Mouse (Mus musculus): Measurements from ENCODE around the gene Stoml3.

Stoml3 gene

DNA sequence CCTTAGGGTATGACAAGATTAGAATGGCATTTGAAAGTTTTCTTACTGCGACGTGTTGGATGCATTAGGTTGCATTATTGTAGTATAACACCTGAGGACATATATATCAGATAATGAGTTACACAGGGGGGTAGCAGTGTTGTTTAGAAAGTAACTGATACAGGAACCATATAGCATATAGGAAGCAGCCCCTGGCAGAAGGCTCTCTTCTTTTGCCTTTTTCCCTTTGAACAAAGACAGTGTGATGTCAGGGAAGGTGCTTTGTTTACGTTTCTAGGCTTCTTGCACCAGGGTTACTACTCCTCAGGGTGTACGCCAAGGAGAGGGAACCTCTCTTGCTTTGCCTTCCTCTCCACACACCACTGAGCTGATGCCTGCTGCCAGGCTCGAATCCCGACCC lies at the start of gene Stoml3:
Stoml3 (plus strand) TSS at position 301 of the 400 bp plus-strand sequence.
- DNase-seq = no peak

DNA sequence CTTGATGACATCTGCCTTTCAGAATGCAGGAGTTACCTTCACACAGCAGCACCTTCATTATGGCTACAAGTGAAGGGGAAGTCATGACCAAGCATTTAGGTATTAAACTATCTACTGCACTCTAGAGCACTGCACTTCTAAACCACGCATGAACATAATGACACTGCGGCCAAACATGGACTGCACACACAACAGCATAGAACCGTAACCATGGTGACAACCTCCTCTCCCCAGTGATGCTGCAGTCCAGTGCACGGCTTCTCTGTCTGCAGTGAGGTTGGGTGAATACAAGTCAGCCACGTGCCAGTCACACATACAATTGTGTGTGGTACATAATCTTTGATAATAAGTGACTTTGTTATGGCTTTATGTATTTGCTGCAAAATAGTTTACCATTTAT lies 42.9 kb upstream of the Stoml3 start:
- no peak for DNase-seq

DNA sequence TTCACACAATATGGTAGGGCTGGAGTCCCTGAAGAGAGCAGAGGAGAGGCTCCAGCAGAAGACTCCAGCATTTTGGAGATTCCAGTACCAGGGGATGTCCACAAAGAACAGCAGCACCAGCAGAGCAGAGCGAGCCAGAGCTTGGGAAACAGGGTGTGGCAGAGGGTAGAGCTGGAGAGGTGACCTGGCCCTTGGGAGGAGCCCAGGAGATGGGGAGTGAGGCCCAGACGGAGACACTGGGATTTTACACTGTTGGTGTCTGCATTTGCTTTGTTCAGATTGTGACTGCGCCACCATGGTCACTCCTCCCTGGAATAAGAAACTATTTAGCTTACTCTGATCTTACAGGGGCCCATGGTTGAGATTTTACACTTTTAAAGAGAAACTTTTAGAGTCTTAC lies 41.7 kb upstream of the Stoml3 start:
- DNase-seq = no peak

DNA sequence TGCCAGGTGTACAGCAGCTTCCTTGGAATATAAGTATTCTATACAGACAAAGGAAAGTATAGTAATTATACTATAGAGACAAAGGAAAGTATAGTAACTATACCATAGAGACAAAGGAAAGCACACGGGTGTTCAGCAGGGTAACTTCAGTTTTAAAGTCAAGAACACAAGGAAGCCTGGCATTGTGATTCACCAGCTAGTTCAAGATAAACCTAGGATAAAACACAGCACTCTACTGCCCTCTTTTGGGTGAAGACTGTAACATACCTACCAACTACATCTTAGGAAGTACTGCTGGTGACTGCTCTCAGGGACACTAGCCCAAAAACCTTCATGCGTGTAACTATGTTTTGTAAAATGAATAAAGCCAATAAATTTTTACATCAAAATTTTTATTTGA lies 40.2 kb upstream of the Stoml3 start:
- DNase-seq = peak; percentile 78

DNA sequence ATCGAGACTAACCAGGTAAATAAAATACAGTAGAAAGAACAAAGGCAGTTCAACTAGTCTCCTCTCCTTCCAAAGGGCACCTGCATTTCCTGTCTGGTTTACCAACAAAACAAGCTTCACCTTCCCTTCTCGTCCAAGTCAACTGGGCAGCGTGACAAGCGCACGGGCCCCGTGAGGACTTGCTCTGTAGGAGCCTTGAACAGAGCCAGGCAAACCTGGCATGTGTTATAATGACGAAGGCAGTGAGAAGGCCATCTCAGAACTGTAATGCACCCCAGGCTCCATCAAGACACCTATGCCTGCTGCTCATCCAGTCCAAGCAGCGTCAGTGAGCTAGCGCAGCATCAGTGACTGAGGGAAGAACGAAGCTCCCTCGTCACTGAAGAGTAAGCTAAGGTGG lies 37.8 kb upstream of the Stoml3 start:
- DNase-seq = no peak

DNA sequence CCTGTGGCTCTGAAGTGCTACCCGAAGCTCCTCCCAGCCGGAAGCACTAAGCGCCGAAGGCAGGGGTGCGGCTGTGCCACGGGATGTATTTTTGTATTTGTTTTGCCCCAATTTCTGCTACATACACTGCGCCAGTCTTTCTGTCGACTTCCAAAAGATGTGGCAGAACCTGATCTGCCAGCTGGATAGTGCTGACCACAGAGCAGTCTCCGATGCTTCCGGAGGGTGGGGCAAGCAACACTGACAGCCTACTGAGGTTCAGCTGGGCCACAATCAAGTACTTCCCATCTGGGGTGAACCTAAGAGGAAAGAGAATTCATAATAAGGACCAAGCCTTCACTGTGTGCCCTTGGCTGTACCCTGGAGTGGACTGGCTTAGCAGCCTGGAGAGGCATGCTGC lies 36.1 kb upstream of the Stoml3 start:
- no peak for DNase-seq

DNA sequence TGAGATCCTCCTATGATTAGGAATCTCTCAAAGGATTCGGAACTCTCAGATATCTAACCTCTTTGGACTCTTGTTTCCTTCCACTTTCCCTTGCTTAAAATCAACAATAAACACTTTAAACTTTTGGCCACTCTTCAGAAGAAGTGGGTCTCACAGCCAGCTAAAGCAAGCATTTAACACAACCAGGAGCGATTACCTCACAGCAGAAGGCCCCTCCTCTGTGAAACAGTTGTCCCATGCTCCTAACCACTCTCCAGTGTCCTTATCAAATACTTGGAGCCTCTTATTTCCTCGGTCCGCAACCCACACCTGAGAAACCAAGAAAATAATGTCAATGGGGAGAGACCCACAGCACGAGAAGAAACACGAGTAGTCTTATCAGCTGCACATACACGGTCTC lies 35.1 kb upstream of the Stoml3 start:
- DNase-seq = no peak

DNA sequence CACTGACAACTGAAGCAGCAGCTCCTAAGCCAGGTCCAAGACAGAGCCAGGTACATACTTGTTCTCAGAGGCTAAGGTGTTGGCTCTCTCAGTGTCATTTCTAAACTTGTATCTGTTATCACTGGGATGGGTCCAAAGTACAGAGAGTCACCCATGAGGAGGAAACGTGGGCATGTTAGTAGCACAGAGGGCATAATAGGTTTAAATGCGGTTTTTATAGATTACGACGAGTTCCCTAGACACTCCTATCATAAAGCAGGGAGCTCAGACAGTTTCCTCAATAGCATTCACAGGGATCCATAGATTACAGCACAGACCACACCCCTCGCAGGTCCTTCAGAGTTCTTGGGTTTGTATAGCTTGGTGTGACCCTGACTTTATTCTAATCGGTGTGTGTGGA lies 34.4 kb upstream of the Stoml3 start:
- no peak for DNase-seq

DNA sequence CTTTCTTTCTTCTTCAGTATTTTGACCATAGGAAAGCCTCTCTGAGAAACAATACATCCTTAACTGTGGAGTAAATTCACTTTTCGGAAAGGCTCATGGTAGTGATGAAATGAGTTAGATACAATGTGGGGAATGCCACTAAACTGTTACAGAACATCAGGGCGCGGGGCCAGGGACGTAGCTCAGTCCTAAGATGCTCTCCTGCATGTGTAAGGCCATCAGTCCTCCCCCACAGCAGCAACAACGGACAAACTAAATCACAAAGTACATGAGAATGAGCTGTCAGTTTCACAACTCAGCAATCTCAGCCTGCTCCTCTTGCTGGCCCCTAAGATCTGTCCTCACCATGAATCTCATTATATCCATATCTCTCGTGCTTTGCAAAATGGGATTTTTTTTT lies 33.9 kb upstream of the Stoml3 start:
- no peak for DNase-seq

DNA sequence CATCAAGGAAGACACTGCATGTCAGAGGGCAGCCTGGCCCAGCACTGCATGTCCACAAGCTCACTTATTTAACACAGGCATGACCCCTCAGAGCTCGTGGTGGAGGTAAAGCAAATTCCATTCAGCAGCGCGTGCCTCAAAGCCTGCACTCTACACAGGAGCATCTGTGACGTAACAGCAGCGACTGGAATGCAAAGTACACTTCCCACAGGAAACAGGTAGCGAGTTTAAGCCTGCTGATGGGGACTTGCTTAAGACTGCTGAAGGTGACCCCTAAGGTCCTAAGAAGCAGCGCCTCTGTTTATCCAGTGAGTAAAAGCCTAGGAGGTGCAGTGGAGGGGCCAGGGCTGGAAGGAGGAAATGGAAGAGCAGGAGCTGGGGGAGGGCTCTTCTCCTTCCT lies 33.5 kb upstream of the Stoml3 start:
- no peak for DNase-seq

DNA sequence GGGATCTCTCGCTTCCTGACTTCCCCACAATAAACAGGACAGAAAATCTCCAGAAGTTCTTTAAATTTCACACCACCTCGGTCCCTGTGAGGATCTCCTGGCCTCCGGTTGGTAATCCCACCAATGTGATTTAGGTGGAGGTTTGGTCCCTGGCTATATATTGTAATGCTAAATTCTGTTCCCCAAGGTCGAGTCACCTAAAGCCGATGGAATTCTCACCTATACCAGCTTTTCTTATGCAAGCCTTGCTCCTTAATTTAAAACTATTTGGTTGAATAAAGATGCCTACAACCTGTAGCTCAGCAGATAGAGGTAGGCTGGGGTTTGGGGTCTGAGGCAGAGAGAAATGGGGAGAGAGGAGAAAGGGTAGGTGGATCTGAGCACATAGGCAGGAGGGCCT lies 30.7 kb upstream of the Stoml3 start:
- no peak for DNase-seq

DNA sequence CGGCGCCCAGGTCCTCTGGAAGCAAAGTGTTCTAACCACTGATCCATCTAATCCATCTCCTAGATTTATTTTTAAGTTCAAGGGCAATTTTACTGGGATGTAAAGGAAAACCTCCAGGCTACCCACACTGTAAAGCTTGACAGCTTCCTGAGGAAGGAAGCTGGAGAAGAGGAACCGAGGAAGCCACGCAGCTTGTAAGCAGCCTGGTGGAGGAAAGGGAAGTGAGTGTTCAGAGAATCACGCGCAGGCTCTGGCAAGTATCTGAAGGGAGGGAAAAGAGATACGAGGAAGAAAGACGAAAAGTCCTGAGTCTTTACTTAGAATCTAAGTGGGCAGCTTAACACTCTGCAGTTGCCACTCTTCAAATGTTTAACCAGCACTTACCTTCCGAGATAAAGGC lies 28.3 kb upstream of the Stoml3 start:
- no peak for DNase-seq

DNA sequence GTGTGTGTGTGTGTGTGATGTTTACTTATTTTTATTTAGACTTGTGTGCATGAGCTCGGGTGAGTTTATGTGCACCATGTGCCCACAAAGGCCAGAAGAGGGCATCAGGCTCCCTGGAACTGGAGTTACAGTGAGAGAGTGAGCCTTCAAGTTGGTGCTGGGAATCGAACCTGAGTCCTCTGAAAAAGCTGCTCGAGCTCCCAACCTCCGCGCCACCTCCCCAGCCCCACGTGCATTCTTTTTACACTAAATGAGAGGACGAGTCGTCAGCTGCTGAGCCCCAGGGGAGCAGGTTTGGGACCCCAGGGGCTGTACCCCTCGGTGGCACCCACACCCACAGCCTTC lies 25.8 kb upstream of the Stoml3 start:
- peak; percentile 20 for DNase-seq

DNA sequence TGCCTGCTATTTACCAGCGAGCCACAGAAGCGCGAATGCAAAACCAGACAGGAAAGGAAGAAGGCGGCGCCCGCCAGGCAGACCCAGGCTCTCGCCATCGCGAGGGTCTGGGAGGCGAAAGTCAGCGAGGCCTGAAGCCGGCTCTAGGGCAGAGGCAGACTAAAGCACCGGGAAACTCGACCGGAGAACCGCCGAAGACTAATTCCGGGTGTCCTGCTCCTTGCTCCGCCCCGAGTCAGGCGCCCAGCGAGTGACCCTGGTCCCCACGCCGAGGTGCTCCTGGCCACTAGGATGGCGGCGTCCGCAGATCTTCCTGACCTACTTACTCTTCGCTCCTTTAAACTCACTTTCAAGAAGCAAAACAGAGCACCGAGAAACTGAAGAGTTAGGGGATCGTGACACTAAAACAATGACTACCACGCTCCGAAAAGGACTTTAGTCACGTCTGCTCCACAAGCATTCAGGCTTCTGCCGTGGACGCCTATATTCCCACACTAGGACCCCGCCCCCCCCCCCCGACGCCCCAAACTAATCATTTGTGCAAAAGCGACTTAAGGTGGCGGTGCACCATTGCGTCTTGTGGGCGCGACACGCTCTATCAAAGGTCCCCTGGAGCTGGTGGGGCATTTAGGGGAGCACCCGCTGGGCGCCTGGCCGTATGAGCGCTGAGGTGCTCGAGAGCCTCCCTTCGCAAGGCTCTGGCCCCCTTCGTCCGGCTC lies 25.2 kb upstream of the Stoml3 start, which contains the start of the genes Nhlrc3 and Proser1:
Nhlrc3 (minus strand) TSS at position 287 of the 719 bp plus-strand sequence.
Proser1 (plus strand) TSS at position 621 of the 719 bp plus-strand sequence.
- peak; percentile 95 for DNase-seq

DNA sequence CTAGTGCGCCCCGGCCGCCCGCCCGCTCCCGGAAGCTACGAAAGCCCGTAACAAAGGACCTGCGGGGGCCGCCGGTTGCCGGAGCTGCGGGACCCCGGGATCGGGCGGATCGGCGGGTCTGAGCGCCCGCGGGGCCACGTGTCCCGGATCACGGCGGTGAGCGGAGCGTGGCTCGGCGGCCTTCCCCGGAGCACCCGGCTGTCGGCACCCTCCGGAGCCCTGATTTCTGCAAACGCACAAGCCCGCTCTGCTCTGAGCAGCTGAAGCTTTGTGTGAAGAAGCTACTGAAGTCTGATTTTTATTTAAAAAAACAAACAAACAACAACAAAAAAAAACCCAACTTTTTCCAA lies 24.7 kb upstream of the Stoml3 start:
- DNase-seq = no peak

DNA sequence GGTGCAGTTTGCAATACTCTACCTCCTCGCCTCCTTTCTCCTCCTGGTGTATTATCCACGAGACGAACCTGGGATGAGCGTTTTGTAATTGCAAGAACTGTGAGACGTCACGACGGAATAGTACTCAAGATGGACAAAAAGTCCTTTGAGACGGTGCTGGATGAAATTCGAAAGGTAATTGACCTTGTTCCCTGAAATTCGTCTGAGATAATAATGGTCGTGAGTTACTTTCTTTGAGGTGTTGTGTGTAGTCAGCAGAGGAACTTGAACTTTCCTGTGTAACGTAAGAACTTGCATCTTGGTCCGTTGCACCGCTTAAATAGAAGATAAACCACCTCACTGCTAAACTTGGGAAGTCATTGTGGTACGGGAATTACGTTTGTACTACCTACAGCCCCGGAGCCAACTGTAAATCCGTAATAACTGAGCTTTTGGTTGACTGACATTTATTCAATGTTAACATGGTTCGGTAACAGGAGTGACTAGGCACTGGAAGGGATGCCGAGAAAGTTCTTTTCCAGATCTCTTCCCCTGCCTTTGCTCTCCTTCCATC lies 24.2 kb upstream of the Stoml3 start:
- DNase-seq = no peak

DNA sequence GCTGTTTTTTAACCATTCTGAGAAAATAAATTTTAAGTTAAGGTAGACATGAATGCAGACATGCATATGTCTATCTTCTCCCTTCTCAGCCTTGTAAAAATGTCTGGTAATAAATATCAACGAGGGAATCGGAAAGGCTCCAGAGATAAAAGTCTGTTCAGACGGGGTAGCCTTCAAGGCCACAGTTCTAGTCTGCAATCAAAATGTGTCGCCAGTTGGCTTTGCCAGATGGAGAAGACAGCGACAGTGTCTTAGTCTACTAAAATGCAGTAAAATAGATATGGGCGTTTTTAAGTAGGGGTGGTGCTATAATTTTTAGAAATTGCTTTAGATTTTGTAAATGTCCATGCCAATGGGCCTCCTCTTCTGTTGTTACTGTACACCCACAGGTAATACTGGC lies 23.1 kb upstream of the Stoml3 start:
- no peak for DNase-seq

DNA sequence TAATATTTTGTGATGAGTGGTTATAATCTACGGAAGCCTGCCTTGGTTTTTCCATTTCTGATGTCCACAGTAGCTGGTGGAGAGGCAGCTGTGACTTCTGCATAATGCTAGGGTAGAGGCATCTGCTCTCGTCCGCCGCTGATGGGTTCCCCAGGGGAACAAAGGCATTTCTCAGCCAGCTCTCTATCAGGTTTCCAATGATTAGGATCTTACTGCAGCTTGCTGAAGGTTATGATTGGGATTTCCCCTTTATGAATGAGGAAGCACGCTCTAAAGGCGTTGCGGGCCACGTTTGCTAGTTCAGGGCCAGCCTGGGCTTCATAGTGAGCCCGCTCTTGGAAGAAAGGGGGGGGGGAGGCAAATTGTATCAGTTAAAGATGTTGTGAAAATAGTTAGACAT lies 22.0 kb upstream of the Stoml3 start:
- DNase-seq = no peak

DNA sequence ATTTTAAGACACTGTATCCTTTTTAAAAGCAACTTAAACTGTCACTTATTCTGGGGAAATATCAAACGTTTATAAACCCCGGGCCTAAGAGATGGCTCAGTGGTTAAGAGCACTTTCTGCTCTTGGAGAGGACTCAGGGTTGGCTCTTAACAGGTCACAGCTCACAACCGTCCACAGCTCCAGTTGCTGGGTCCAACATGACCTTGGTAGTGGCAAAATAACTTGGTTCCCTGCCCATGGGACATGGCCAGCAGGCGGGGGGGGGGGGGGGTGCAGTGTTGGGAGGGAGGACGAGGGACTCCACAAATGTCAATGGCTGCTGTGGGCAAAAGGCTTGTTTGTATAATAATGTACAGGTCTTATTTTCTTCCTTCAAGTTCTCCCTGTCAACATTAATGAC lies 21.1 kb upstream of the Stoml3 start:
- DNase-seq = no peak

DNA sequence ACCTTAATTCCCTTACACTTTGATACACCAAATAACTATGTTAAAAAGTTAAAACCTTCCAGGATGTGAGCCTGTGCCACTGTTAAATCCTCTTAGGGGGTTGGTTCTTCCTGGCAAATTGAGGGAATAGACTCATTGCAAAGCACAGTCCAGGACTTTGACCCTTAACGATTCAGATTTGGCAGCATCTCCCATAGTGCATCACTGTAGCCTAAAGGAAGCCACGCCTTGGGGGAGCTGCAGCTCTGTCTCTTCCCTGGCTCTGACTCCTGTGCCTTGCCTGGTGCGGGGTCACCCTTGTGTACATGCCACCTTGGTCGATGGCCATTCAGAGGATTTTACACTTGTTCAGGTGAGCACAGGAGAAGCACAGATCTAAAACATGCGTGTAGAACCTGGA lies 18.8 kb upstream of the Stoml3 start:
- DNase-seq = no peak

DNA sequence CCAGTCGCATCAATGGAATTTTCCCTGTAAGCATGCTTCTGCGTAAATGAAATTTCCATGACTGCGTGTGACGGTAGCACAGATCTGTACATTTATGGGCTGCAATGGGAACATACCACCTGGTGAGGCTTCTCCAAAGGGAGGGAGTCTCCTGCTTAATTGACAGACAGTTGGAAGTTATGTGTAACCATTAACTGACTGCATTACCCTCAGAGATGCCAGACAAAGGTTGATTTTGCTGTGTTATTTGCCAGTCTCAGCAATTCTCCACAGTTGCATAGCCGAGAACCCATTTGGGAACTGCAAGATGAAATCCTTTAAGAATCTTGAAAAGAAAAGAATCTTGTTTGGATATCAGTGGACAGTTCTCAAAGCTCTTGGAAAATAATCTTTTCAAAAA lies 16.4 kb upstream of the Stoml3 start:
- DNase-seq = no peak

DNA sequence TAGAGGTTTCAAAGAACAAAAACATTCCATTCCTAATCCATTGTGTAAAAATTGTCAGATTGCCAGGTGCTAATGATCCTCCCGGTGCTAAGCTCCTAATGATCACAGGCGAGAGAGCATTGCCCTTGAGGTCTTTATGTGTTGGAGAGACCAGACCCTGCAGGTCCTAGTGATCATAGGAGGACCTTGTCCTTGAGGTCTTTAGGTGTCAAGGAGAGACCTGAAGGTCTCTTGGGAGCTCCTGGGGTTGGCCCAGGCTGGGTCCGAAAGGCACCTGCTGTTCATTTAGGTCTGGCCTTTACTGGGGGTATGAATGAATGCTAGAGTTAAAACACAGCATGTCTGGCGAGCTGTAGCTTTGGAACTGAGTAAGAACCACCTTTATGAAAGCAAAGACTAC lies 14.3 kb upstream of the Stoml3 start:
- DNase-seq = no peak

DNA sequence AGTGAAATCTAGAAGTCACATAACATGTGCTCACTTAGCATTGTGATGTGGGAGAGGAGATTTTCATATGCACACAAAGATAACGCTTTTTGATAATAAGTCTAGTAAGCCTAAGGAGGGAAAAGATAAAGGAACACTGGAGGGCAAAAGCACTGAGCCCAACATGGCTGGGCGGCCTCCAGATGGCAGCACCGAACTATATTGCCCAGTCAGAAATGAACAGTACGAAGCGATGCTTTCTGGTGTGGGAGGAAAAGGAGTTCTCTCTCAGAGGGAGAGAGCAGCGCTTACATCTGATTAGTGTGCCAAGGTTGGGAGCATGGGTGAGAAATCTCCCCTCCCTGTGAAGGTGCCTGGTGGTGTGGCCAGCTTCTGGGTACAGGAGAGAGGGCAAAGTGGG lies 12.6 kb upstream of the Stoml3 start:
- no peak for DNase-seq

DNA sequence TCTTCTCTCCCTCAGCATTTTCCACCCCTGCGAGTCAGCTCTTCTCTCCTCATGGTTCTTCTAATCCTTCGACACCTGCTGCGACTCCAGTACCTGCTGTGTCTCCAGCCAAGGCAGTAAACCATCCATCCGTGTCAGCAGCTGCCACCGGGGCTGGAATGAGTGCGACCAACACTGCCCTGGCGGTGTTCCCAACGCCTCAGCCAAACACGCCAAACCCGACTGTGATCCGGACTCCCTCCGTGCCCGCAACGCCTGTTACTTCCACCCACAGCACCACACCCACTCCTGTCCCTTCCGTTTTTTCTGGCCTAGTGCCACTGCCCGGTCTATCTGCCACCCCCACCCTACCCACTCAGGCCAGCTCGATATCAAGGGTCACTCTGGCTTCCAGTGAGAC lies 11.0 kb upstream of the Stoml3 start:
- DNase-seq = no peak

DNA sequence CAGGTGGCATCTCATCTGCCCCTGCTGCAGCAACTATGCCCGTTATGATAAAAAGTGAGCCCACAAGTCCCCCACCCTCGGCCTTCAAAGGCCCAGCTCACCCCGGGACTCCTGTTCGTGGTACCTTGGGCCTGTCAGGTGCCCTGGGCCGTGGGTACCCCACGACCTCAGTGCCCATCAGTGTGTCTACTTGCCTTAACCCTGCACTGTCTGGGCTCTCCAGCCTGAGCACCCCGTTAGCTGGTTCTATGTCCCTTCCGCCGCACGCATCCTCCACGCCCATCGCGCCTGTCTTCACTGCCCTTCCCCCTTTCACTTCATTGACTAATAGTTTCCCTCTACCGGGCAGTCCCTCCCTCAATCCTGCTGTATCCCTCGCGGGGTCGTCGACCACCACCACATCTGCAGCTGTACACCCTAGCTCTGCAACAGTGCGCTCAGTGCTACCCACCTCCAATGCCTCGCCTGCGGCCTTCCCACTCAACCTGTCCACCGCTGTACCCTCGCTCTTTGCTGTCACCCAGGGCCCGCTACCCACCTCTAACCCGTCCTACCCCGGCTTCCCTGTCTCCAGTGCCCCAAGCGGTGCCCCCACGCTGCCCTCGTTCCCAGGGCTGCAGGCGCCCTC lies 9.9 kb upstream of the Stoml3 start:
- no peak for DNase-seq

Measured in right cerebral cortex, adult 18-20 months (tissue).